Mouse (Mus musculus): ENCODE measurements around the gene Gm28043.

The Gm28043 gene

DNA sequence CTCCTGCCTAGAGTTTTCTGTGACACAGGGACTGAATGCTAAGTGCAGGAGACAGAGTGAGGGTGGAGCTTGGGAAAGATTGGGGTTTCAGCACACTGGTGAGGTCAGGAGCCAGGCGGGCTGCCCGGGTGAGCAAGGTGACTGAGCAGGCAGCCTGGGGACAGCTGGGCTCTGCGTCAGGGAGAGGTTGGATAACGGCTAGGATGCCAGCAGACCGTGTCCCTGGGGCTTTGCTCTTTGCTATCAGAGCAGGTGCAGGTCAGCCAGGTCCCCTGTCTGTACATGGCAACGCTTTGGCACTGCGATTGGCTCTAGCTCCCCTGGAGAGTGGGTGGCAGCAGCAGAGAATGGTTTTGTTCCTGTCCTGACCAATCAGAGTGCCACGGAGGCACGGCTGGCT lies 12.6 kb downstream of the Gm28043 start:
- no peak for DNase-seq

DNA sequence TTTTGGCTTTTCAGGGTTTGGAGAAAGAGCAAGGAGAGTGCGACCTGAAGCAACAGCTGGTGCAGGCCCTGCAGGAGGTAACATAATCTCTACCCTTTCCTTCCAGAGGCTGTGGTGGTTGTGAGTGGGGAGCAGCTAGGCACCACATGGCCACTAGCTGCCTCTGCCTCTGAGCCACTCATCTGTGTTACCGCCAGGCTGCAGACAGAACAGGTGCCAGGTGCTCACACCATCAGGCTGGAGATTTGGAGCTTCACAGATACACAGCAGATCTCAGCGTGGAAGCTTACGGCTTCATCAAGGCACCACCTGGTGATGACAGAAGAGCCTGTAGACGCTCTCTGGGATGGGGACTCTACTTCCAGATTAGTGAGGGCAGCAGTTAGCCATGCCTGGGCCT lies 14.3 kb downstream of the Gm28043 start:
- DNase-seq = no peak

DNA sequence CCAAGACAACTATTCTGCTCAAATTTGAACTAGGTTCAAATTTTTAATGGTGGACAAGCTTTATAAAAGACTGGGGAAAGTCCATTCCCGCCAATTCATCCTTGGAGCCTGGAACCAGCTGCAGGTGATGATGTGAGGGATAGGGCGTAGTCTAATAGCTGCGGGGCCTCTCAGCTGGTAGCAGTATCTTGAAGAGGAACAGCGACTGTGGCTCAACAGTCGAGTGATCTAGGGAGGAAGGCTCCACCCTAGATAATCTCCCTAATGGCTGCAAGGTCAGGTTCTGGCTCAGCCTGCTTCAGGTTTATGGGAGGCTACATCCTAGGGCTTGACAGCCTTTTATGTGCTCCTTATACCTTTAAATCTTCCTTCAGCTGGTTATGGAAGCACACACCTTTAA lies 14.9 kb downstream of the Gm28043 start:
- DNase-seq = no peak

DNA sequence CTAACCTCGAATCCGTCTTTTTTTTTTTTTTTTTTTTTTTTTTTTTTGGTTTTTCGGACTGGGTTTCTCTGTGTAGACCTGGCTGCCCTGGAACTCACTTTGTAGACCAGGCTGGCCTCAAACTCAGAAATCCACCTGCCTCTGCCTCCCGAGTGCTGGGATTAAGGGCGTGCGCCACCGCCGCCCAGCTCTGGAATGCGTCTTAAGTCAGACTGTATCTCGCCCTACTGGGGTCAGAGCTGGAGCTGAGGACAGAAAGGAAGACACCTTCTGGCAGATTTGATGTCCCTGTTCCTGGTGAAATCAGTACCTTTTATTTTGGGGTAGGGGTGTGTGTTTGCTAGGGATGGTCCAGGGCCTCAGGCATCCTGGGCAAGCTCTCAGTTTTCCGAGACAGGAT lies 17.6 kb downstream of the Gm28043 start:
- no peak for DNase-seq

DNA sequence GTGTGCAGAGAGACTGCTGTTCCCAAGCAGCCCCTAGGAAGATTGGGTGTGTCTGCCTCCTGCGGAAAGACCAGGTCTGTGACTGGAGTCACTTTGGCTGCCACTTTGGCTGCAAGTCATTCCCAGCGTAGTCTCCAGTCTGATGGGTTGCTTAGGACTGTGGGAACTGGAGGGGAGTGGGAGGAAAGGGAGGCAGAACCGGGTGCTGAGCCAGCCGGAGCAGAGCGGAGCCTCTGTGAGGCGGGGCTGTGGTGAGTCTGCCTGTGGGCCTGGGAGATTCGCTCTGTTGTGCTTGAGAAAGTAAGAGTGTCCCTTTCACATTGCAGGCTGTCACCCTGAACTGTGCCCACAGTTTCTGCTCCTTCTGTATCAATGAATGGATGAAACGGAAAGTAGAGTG lies 20.8 kb downstream of the Gm28043 start:
- no peak for DNase-seq

DNA sequence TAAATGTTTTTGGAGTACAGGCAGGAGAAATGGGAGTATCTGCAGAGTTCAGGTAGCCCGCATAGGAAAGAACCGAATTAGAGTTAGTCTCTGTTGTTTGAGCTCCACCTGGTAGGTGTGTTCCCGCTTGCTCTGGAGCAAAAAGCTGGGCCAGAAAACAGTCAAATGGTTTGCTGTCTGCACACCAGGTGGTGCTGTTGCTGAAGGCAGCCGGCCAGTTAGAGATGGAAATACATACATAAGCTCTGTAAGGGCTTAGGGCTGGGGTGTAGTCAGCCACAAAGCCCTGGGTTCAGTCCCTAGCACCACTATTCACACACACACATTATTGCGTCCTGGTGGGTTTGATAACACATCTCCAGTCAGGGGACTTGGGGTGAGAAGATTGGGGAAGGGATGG lies 21.4 kb downstream of the Gm28043 start:
- peak; percentile 29 for DNase-seq

DNA sequence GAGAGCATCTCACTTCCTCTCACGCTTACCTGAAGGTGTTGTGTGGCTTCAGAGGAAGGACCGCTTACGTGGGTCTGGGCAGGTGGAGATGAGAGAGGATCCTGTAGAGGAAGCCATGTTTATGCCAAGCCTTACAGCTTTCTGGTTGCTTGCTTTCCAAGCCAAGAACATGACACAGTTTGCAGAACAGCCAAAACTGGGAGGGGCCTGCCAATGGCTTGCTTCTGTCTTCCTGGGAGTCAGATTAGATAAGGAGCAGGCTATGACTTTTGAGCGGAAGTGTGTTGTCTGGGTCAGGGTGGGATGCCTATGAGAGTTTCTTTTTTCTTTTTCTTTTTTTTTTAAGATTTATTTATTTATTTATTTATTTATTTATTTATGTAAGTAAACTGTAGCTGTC lies 22.7 kb downstream of the Gm28043 start:
- no peak for DNase-seq

DNA sequence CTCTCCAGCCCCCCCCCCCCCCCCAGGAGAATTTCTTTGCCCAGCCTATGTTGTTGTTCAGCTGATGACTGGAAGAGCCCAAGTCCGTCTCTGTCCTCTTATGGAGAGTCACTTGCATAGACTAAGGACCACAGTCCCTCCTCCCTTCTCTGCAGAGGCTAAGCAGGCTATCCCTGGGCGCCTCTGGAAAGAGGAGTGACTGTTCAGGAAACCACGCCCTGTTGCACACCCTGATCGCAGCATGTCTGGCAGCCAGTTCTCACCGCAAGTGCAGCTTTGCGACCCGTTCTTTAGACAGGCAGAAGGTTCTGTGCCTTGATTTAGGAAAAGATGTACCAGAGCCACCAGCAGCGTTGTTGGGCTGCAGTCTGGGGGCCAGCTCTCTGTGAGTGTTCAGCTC lies 23.2 kb downstream of the Gm28043 start:
- DNase-seq = peak; percentile 15

DNA sequence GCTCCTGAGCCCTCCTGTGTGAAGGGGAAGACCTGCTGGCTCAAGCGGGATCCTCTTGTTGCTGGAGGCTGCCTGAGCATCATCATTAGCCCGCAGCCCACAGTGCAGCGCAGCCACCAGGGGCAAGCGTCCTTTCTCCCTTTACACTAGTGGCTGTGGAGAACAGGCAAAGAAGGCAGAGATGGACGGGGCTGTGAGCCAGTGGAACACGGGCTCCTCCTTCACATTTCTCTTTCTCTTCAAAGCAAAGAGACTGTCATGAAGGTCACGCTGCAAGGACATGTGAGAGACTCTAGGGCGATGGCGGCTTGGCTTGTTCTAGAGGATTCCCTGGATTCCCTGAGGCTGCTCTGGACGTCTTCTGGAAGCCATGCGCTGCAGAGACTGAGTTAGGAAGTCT lies 26.3 kb downstream of the Gm28043 start:
- no peak for DNase-seq

DNA sequence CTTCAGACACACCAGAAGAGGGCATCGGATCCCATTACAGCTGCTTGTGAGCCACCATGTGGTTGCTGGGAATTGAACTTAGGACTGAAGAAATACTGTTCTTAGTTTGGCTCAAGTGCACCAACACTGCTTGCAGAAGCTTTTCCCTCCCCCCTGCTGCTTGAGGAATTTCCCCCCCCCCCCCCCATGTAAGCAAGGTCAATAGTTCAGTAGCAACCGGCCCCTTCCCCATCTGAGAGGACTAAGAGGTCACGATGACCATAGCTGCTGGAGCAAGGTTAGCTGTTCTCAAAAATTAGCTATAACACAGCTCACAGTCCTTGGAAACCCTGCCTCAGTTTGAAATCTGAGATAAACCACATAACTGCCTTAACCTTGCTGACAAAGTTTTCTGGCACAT lies 27.5 kb downstream of the Gm28043 start:
- no peak for DNase-seq

DNA sequence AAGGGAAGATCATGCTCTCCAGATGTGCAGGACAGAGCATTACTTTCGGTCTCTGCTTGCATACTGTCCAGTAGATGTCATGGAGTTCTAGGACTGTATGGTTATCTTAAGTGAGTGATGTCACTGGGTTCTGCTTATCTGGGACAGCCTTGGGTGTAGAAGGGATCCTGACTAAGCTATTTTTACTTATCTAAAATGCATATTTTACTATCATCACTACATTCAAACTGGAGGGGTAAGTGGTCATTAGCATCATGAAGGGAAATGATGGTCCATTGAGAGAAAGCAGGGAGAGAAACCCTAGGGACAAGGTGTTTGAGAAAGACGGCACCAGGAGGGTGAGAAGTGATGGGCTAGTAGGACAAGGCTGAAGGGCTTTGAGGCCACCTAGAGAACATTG lies 43.6 kb downstream of the Gm28043 start:
- no peak for DNase-seq

DNA sequence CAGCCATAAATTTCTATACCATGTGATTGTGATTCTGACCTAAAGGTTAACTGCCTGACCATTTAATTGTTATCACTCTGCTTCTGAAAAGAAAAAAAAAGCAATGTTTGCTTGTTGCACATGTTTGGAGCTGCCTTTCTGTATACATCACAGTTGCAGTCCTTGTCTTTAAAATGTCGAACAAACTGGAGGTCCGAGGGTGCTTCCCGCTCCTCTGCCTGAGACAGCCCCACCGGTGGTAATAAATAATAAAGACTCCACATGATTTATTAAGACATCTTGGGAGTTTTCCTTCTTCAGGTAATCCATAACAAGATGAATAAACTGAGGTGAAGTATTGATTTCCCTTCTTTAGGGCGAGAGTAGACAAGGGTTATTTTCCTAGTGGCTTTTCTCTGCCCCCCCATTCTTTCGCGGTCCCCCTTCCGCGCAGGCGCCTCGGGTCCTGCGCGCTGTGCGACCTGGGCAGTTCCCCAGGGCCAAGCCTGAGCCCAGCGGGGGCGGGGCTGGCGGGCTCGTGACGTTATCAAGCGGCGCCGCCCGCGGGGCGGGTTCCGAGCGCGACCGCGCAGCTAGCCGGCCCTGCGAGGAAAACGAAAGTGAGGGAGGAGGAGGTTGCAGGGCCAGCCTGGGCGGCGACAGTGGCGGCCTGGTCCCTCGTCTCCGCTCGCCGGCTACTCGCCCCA lies 45.5 kb downstream of the Gm28043 start, which contains the start of gene Cmtr1:
Gene Cmtr1 (plus strand): TSS at position 520 of the 686 bp plus-strand sequence.
- peak; percentile 96 for DNase-seq

DNA sequence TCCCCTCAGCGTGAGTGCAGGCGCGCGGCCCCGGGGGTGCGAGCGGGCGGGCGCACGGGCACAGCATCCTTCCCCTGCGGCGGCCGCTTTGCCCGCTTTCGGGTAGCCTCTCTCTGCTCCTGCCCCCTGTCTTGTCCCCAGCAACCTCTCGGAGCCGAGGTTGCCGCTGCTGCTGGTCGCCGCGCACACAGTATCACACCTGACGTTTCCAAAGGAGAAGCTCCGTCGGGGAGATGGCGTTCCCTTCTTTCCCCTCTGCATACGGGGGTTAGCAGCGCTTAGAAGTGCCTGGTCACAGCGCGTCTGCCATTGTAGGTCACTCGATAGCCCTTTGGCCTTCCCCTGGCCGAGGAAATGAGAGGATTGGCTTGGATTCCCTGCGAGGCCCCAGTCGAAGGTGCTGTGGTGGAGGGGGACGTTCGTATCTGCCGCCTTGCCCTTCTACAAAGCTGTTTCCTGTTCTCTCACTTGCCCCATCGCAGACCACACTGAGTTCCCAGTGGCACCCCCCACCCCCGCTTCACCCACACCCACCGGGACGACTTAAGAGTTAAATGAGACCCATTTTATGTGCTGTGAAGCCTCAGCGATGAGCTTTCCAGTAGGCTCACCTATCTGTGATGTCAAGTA lies 46.2 kb downstream of the Gm28043 start:
- peak; percentile 56 for DNase-seq

DNA sequence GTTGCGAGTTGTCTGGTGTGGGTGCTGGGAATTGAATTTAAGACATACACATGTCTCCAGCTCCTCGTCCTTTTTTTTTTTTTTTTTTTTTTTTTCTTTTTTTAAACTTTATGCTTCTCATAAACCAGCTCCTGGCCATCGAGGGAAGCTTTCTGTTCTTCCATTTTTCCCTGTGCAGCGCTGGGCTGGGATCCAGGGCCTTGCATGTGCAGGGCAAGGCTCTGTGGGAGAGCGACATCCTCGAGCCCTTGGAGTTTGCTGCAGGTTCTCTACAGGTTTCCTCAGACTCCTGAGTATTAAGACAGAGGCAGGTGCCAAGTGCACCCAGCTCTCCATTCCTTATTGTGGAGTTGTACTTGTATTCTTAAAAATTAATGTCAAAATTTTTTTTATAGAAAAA lies 47.5 kb downstream of the Gm28043 start:
- no peak for DNase-seq

DNA sequence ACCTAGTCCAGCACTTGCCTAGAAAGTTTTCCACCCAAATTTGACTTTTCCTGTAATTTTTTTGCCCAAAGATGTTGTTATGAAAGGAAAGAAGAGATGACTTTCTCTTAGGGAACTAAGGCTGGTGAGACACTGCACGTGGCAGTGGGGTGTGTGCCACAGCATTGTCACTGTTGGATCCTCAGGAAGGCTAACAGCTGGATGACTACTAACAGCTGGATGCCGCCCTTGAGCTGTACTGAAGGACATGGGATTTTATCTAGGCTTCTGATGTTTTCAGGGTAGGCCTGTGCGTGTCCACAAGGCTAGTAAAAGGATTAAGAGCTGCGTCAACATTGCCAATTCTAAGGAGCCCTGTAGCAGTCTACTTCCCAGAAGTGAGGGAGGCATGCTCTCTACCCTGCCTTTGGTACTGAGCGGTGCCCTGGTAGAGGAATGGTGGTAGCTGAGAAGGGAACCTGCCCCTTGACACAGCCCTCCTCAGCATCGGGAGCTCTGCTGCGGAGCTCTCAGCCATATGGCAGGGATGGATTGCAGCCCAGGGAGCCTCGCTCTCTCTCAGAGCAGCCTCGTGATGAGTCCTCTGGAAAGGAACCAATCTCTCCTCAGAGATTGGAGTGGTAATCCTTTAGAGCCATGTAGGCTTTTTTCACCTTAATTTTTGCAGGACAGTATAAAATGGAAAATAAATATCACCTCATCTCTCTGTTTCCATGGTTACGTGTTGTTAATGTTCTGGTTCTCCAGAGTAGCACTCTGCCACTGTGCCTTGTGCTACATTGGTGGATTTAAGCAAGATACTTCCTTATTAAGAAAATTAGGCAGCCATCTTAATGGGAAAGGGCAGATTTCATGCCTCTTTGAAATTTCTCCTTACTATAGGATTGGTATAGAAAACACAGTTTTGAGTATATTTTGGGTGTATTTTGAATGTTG lies 53.6 kb downstream of the Gm28043 start:
- no peak for DNase-seq

DNA sequence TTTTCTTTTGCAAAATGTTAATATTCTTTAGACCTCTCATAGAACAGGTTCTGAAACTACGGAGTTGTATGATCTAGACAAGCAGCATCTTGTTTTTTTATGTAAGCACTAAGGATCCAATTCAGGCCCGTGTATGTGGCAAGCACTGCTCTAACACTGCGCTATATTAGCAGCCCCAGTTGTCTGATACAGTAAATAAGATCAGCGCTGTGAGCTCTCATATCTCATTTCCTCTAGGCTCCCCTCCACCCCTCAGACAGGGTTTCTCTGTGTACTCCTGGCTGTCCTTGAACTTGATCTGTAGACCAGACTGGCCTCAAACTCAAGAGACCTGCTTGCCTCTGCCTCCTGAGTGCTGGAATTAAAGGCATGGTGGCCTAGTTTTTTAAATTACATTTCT lies 54.4 kb downstream of the Gm28043 start:
- no peak for DNase-seq

DNA sequence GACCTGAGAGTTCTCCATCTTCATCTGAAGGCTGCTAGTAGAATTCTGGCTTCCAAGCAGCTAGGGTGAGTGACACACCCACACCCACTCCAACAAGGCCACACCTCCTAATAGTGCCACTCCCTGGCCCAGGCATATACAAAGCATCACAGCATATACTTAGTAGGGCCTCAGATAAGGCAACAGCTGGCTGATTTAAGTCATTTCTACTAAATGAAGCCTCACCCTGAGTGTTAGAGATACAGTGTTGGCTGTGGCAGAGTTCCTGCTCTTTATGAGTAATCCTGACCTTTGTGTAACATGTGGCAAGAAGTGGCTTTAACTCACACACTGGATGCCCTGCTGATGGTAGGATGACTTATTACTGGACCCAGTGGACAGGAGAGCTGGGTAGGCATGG lies 55.3 kb downstream of the Gm28043 start:
- no peak for DNase-seq

DNA sequence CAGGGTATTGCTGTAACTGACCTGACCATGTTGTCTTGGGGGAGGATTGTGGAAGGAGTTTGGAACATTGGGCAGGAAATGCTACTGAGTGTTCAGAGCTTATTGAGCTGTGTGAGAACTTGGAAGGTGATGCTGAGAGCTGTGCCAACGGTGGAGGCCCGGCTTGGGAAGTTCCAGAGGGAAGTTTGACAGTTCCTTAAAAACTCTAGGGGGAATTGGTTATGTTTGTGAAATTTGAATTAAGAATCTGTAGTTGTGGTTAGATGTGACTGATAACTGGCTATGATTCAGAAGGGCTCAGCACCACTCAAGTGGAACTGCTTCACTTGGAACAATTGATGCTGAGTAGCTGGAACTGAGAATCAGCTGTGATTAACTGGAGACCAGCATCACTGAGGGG lies 56.3 kb downstream of the Gm28043 start:
- no peak for DNase-seq

DNA sequence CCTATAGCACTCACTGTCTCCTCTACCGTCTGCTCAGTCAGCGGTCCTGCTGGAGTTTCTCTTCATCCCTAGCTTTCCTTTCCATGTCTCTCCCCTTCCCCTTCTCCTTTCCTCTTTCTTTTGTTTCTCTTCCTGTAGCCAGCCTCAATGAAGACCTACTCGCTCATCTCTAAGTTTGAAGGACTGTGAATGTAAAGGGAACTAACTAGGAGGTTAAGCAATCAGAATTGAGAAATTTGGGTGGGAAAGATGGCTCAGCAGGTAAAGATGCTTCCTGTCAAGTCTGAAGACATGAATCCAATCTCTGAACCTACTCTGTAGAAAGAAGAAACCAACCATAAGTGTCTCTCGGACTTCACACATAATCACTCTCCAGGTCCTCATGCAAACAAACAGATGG lies 58.6 kb downstream of the Gm28043 start:
- DNase-seq = no peak

DNA sequence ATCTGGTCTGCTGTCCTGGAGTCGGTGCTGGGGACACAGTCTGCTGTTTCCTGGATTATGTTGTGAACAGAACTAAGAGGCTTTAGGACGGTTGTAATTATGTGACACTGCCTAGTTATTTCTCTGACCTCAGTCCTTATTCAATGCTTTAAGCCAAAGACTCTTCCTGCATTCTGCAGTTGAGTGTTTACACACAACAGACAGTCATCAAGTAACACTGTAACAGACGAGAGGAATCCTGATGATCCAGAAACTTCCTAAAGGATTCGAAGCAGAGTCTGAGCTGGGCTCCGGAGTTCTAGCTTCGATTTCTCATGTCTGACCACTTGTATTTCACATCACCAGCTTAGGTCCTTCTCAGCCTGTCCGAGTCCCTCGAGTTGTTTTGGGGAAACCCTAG lies 63.9 kb downstream of the Gm28043 start:
- DNase-seq = no peak

DNA sequence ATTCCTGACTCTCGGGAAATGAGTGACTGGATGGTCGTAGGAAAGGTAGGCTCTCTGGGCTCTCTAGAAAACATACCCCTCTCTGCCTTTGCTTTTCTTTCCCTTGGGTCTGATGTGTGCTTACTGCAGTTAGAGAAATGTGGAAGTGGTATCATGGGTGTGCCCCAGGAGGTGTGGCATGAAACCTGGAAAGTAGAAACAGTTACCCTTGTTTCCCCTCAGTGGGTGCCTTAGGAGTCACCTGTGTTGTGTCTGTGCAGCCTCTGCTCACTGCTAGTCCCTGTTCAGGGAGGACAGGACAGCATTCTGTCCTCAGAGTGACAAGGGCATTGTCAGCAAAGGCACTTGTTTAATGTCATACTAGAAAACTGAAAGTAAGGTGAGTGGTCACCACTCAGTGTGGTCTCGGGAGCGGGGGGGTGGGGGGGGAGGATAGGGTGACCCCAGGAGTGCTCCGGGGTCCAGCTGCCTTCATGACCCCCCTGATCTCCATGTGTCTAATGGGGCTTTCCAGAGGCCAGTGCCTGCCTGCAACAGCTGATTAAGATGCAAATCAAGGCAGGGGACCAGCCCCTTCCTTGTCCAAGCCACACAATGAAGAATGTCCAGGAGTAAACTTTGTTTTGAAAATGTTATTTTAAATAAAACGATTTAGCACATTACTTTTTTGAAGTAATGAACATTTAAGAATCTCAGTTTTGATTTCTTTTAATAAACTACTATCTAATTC lies 64.5 kb downstream of the Gm28043 start:
- no peak for DNase-seq

DNA sequence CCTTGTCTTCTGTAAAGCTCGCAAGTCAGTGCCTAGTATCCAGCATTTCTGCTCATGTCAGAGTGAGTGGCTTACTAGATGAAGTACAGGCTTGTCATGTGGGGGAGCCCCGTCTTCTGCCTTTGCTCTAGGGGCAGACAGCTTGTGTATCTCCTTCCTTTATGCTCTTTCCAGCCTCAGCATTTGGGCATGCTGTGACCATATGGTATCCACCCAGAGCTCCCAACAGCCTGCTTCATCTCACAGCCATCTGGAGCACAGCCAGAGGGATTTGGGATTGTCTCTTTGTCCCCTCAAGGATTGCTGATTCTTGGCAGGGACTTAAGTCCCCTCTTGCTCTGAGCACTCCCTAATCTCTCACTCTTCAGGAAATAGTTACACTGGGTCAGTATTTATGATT lies 65.5 kb downstream of the Gm28043 start:
- DNase-seq = no peak

DNA sequence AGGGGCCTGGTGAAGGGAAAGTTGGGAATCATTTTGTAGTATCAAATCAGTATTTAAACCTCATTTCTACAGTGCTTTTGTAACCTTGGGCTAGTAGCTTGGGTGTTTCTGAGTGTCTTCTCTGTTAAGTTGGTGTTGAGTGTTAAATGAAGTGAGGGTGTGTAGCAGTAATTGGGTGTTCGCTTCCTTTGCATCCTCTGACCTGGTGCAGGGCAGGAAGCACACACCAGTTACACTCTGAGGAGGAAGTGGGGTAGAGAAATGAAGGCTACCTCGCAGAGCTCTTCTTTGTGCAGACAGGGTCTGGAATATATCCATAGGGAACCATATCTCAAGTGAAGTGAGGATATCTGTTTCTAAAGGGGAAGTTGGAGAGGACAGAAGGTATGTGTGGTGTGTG lies 66.2 kb downstream of the Gm28043 start:
- no peak for DNase-seq

Measured in thymus, postnatal 25 days (tissue).